Mouse (Mus musculus) forebrain, embryonic 15.5 days (tissue): ENCODE results near the gene Eps8l3. TPM values are rescaled to one million over a fixed set of nuclear protein-coding genes. Genes with fewer than 3 reads are reported as not detected.
A peak's percentile ranks its signal among the peaks of the same experiment; 100 is the strongest.
"Not testable (repeated sequence)": the region's sequence is repeated elsewhere in the genome, so short reads cannot be mapped to it uniquely, and the experiment has no call there.

Source experiments
- ATAC-seq: fragments of 200-750 bp; cut with Nextera tagmentation; replicated peaks from 2 replicates; pipeline ENCODE4 v1.8.0; 2017; ENCODE audit warnings: mild to moderate bottlenecking, moderate TSS enrichment, moderate library complexity
- H3K27ac ChIP-seq: fragments of 300-500 bp; sonication (generic); replicated peaks from 2 replicates; pipeline ENCODE4 v1.5.1; 2015; ENCODE audit warnings: mild to moderate bottlenecking, inconsistent platforms
- H3K27me3 ChIP-seq: fragments of 300-500 bp; sonication (generic); 2 replicates; pipeline ENCODE4 v1.6.1; 2015; ENCODE audit warnings: inconsistent platforms
- H3K36me3 ChIP-seq: fragments of 300-500 bp; sonication (generic); 2 replicates; pipeline ENCODE4 v1.6.1; 2015; ENCODE audit warnings: mild to moderate bottlenecking, inconsistent platforms
- H3K4me1 ChIP-seq: fragments of 300-500 bp; sonication (generic); 2 replicates; pipeline ENCODE4 v1.6.1; 2015; ENCODE audit warnings: inconsistent platforms
- H3K4me2 ChIP-seq: fragments of 300-500 bp; sonication (generic); replicated peaks from 2 replicates; pipeline ENCODE4 v1.6.1; 2015; ENCODE audit warnings: mild to moderate bottlenecking, inconsistent platforms
- H3K4me3 ChIP-seq: fragments of 300-500 bp; sonication (generic); 2 replicates; pipeline ENCODE4 v1.5.1; 2015; ENCODE audit warnings: mild to moderate bottlenecking, inconsistent platforms
- H3K9ac ChIP-seq: fragments of 300-500 bp; sonication (generic); replicated peaks from 2 replicates; pipeline ENCODE4 v1.6.1; 2015; ENCODE audit warnings: mild to moderate bottlenecking, inconsistent platforms
- H3K9me3 ChIP-seq: fragments of 300-500 bp; sonication (generic); 2 replicates; pipeline ENCODE4 v1.6.1; 2016; ENCODE audit warnings: inconsistent platforms
- WGBS: fragments of 180-500 bp; shearing (Covaris S2); methylation state at CpG from one replicate; pipeline ENCODE4 v1.1.7; 2015; ENCODE audit warnings: mixed read lengths; 5-methylcytosine and 5-hydroxymethylcytosine counted together
- polyA plus RNA-seq: library from polyadenylated mRNA; unstranded; fragments of >200 nt; fragmentation: Nextera tagmentation; extraction: Ambion mirVana; gene quantifications from 2 replicates; pipeline ENCODE4 v1.2.1, GENCODE M21; 2015

Eps8l3 gene
- polyA plus RNA-seq, 1 experiment from 2014 or later = not detected

DNA sequence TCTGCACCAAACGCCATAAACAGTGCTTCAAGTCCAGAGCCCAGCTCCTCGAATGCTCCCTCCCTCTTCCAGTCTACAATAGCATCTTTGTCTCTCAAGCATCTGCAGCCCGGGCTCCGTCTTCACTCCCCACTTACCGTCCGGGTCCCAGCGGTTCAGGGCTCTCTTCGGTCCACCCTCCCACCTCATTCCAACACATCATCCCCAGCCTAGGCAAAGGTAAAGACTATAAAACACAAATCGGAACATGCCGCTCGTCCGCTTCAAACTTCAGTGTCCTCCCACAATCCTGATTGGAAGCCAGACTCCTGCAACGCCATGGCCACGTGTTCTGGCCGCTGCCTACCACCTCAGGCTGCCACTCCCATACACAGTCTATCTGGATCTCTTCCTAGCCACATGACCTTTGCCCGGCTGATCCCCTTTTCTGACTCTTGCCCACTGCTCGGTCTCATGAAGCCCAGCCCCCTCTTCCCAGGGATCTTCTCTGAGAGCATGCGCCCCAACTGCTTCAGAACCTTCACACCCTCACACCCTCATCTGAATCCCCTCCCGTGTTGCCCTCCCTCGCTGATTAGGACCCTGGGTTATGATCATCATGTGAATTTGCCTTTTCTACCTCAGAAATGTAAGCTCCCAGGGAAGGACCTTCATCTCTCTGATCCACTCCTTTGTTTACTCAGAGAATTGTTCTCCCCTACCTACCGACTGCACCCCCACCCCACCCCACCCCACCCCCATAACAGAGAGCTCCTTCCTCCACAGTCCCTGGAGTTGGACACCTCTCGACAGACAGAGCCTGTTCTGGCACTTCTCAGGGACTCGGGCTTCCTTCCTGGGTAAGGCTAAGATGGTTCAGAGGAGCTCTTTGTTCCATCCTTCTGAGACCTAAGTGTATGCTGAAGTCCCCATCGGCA is 3.4 kb upstream of the Eps8l3 start:
- Histone ChIP-seq H3K4me1 (peaks cover 11% of the 10 kb centered on the region), H3K4me2 (no peak overlapping the region), H3K9me3 (no peaks in the 10 kb centered on the region), H3K9ac (no peak overlapping the region), H3K27ac (no peak overlapping the region), H3K4me3 (no peak overlapping the region), H3K27me3 (no peaks in the 10 kb centered on the region), H3K36me3 (no peaks in the 10 kb centered on the region)
- WGBS = 74% methylated on average over 24 of the region's 24 CpGs
- no peak for ATAC-seq

GRCm38 (mm10) chr3:107875231-107875630 is 1.8 kb upstream of the Eps8l3 start:
- Histone ChIP-seq H3K9ac (no peak overlapping the region), H3K36me3 (no peaks in the 10 kb centered on the region), H3K9me3 (no peaks in the 10 kb centered on the region), H3K4me1 (no peaks in the 10 kb centered on the region), H3K4me3 (no peak overlapping the region), H3K4me2 (no peak overlapping the region), H3K27me3 (no peaks in the 10 kb centered on the region), H3K27ac (no peak overlapping the region)
- 74% methylated on average over 6 of the region's 6 CpGs for WGBS
- ATAC-seq = no peak

GRCm38 (mm10) chr3:107877747-107878736 is 1.0 kb downstream of the Eps8l3 start:
- Histone ChIP-seq H3K36me3 (no peaks in the 10 kb centered on the region), H3K27me3 (no peaks in the 10 kb centered on the region), H3K9ac (no peak overlapping the region), H3K27ac (no peak overlapping the region), H3K4me3 (no peak overlapping the region), H3K4me2 (no peak overlapping the region), H3K4me1 (no peaks in the 10 kb centered on the region), H3K9me3 (no peaks in the 10 kb centered on the region)
- ATAC-seq = no peak
- 88% methylated on average over 12 of the region's 12 CpGs for WGBS

DNA sequence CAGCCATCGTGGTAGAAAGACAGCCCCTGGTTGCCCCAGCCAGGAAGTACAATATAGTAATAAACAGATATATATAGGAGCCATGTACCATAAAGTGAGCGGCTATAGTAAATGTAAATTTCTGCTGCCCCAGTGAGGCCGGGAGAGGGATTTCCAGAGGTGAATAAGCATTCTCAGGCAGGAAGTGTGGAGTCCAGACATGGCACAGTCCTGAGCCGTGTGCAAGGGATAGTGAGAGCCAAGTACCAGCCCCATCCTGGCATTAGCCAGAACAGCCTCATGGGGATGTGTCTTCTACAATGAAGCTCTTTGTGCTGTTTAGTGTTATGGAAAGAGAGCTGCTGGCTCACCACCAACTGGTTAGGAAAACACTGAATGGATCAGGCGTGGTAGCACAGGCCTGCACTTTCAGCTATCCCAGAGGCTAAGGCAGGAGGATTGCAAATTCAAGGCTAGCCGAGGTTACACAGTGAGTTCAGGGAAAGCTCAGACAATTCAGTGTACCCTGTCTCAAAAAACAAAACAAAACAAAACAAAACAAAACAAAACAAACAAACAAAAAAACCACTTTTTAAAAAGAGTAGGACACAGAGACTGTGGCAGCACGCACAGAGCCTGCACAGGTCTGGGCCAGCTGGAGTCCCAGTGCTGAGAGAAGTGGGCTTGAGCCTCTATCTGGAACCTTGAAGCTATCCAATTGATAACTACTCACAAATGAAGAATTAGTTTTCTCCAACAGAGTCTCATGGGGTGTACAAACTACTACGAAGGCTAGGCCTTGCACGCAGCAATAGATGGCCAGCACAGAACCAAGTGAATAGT is 10.9 kb downstream of the Eps8l3 start:
- H3K27ac ChIP-seq = peak overlapping the region; percentile 28
- peak; percentile 96 for ATAC-seq
- H3K4me1 ChIP-seq = 0 out of 2 replicates have a peak, but pooled peaks cover 6% of the 10 kb centered on the region
- H3K4me2 ChIP-seq = no peak overlapping the region
- H3K36me3 ChIP-seq = no peaks in the 10 kb centered on the region
- no peak overlapping the region for H3K4me3 ChIP-seq
- 62% methylated on average over 9 of the region's 9 CpGs for WGBS
- H3K9me3 ChIP-seq = no peaks in the 10 kb centered on the region
- no peak overlapping the region for H3K9ac ChIP-seq
- H3K27me3 ChIP-seq = no peaks in the 10 kb centered on the region

- ATAC-seq, H3K4me2 ChIP-seq, H3K4me3 ChIP-seq, H3K9me3 ChIP-seq, H3K9ac ChIP-seq, H3K27me3 ChIP-seq, H3K36me3 ChIP-seq, H3K4me1 ChIP-seq, H3K27ac ChIP-seq: not testable (repeated sequence)
- WGBS = 77% methylated on average over 2 of the region's 2 CpGs
Observed at GRCm38 (mm10) chr3:107889236-107889635, 12.2 kb downstream of the Eps8l3 start.

- Histone ChIP-seq H3K9me3 (no peaks in the 10 kb centered on the region), H3K27ac (no peak overlapping the region), H3K9ac (peak overlapping the region; percentile 82), H3K4me3 (peak overlapping the region; percentile 66), H3K4me2 (peak overlapping the region; percentile 80), H3K27me3 (no peaks in the 10 kb centered on the region), H3K36me3 (no peaks in the 10 kb centered on the region; the same call in 1 of the 2 replicates), H3K4me1 (peaks cover 13% of the 10 kb centered on the region)
- WGBS = 7% methylated on average over 6 of the region's 6 CpGs
- peak; percentile 51; the same call in 1 of the 2 replicates for ATAC-seq
Observed at GRCm38 (mm10) chr3:107895194-107895719, 18.2 kb downstream of the Eps8l3 start.

- Histone ChIP-seq H3K4me3 (peak within 1 kb of the TSS; percentile 66), H3K9ac (peak within 1 kb of the TSS; percentile 82), H3K36me3 (no peaks in the 10 kb centered on the region; the same call in 1 of the 2 replicates), H3K27ac (peak within 1 kb of the TSS; percentile 62), H3K4me1 (peaks cover 13% of the 10 kb centered on the region), H3K9me3 (no peaks in the 10 kb centered on the region), H3K4me2 (peak within 1 kb of the TSS; percentile 80), H3K27me3 (no peaks in the 10 kb centered on the region)
- ATAC-seq = peak; percentile 98
- WGBS = 4% methylated on average over 40 of the region's 40 CpGs
Observed at GRCm38 (mm10) chr3:107895720-107896569, 18.9 kb downstream of the Eps8l3 start, which contains the start of gene Gstm5. Gene Gstm5, plus strand, starts transcription at chr3:107895821.

DNA sequence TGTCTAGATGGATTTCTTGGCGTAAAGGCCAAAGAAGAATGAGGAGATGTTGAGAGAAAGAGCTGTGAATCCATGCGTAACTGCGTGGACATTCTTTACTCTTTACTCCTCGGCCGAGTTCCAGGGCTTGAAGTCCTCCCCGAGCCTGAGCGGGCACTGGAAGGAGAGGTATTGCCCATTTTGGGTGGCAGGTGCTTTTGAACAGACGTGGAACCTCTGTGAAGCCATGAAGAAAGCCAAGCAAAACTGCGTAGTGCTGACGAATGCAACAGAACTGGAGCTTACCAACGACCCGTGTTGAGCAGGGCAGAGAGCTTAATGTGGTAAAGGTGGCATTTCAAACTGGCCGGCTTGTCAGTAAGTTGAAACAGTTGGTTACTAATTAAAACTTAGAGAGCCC is 21.7 kb downstream of the Eps8l3 start:
- Histone ChIP-seq H3K4me2 (no peak overlapping the region), H3K9ac (no peak overlapping the region), H3K27ac (no peak overlapping the region), H3K27me3 (no peaks in the 10 kb centered on the region), H3K4me3 (no peak overlapping the region), H3K4me1 (peaks cover 13% of the 10 kb centered on the region), H3K36me3 (no peaks in the 10 kb centered on the region; the same call in 1 of the 2 replicates), H3K9me3 (no peaks in the 10 kb centered on the region)
- WGBS = 93% methylated on average over 13 of the region's 13 CpGs
- ATAC-seq = no peak

GRCm38 (mm10) chr3:107900955-107901673 is 24.1 kb downstream of the Eps8l3 start:
- H3K9ac ChIP-seq = no peak overlapping the region
- WGBS = 77% methylated on average over 11 of the region's 11 CpGs

GRCm38 (mm10) chr3:107905942-107906341 is 28.9 kb downstream of the Eps8l3 start:
- 65% methylated on average over 6 of the region's 6 CpGs for WGBS
- Histone ChIP-seq H3K4me1 (no peaks in the 10 kb centered on the region), H3K9me3 (no peaks in the 10 kb centered on the region), H3K9ac (no peak overlapping the region), H3K4me2 (no peak overlapping the region), H3K4me3 (no peak overlapping the region), H3K27ac (no peak overlapping the region), H3K27me3 (no peaks in the 10 kb centered on the region), H3K36me3 (no peaks in the 10 kb centered on the region)
- ATAC-seq = no peak

More at GRCm38 (mm10) chr3:107900955-107901673, 24.1 kb downstream of the Eps8l3 start:
- no peak overlapping the region for H3K4me3 ChIP-seq
- no peaks in the 10 kb centered on the region; the same call in 1 of the 2 replicates for H3K36me3 ChIP-seq
- peaks cover 6% of the 10 kb centered on the region for H3K4me1 ChIP-seq
- no peak overlapping the region for H3K27ac ChIP-seq
- no peak overlapping the region for H3K4me2 ChIP-seq
- no peak for ATAC-seq
- no peaks in the 10 kb centered on the region for H3K9me3 ChIP-seq
- no peaks in the 10 kb centered on the region for H3K27me3 ChIP-seq
